Mouse (Mus musculus): ENCODE results near the gene Midn. TPM values are rescaled to one million over a fixed set of nuclear protein-coding genes. Genes with fewer than 3 reads are reported as not detected.

Gene Midn
- total and polyA plus RNA-seq, 3 experiments: 74.5 to 102 (median 96.2) TPM

GRCm38 (mm10) chr10:80146568-80147011 lies 1.5 kb upstream of the Midn start:
- peaks cover 6% of the 10 kb centered on the region for H3K79me2 ChIP-seq (replicated peaks; ENCODE audit: control insufficient read depth, insufficient read depth, low read length)
- H3K36me3 ChIP-seq (ENCODE audit: control insufficient read depth, insufficient read depth, low read length): no peaks in the 10 kb centered on the region
- no peaks in the 10 kb centered on the region for H3K27me3 ChIP-seq (ENCODE audit: control insufficient read depth, insufficient read depth, low read length)
- 33% methylated on average over 4 of the region's 4 CpGs for WGBS
- TF ChIP-seq CTCF (IDR thresholded peaks at IDR 0.05): no peak
- TF ChIP-seq EP300 (IDR thresholded peaks at IDR 0.05; ENCODE audit: insufficient read depth, low read depth, low read length): peak; percentile 100
- H3K4me1 ChIP-seq (ENCODE audit: control insufficient read depth, insufficient read depth, low read length): peaks cover 16% of the 10 kb centered on the region
- H3K4me3 ChIP-seq: no peak overlapping the region
- intact Hi-C loops (cut with DNase I): loop anchor here (2.0 kb wide), 1 partner anchor 78 kb away; no protein-coding TSS in a partner anchor
- peak overlapping the region; percentile 95 for H3K9ac ChIP-seq (ENCODE audit: low read depth, low read length)
- peak overlapping the region; percentile 93 for H3K27ac ChIP-seq
- DNase-seq: peak; percentile 69 to 79

GRCm38 (mm10) chr10:80147146-80147718 lies 840 bp upstream of the Midn start:
- H3K9ac ChIP-seq (ENCODE audit: low read depth, low read length): peak overlapping the region; percentile 95
- H3K27me3 ChIP-seq (ENCODE audit: control insufficient read depth, insufficient read depth, low read length): no peaks in the 10 kb centered on the region
- H3K36me3 ChIP-seq (ENCODE audit: control insufficient read depth, insufficient read depth, low read length): peaks cover 2% of the 10 kb centered on the region
- DNase-seq: peak; percentile 53 to 60
- TF ChIP-seq CTCF (IDR thresholded peaks at IDR 0.05): no peak
- no peak for TF ChIP-seq EP300 (IDR thresholded peaks at IDR 0.05; ENCODE audit: insufficient read depth, low read depth, low read length)
- no peak; the same call in 1 of the 2 replicates for TF ChIP-seq POLR2A (IDR thresholded peaks at IDR 0.05; ENCODE audit: insufficient read depth, low read depth, low read length)
- 29% methylated on average over 5 of the region's 5 CpGs for WGBS
- H3K79me2 ChIP-seq (replicated peaks; ENCODE audit: control insufficient read depth, insufficient read depth, low read length): peaks cover 6% of the 10 kb centered on the region
- H3K4me1 ChIP-seq (ENCODE audit: control insufficient read depth, insufficient read depth, low read length): peaks cover 18% of the 10 kb centered on the region
- H3K4me3 ChIP-seq: peak overlapping the region; percentile 66; the same call in 1 of the 2 replicates
- intact Hi-C loops (cut with DNase I): loop anchor here (2.0 kb wide), 1 partner anchor 78 kb away; no protein-coding TSS in a partner anchor
- peak overlapping the region; percentile 93 for H3K27ac ChIP-seq

GRCm38 (mm10) chr10:80148610-80149290 lies 678 bp downstream of the Midn start:
- Histone ChIP-seq H3K79me2 (replicated peaks; ENCODE audit: control insufficient read depth, insufficient read depth, low read length) (peaks cover 4% of the 10 kb centered on the region), H3K27ac (peak overlapping the region; percentile 93), H3K4me1 (ENCODE audit: control insufficient read depth, insufficient read depth, low read length) (peaks cover 22% of the 10 kb centered on the region), H3K4me3 (peak overlapping the region; percentile 66), H3K36me3 (ENCODE audit: control insufficient read depth, insufficient read depth, low read length) (peaks cover 12% of the 10 kb centered on the region), H3K27me3 (ENCODE audit: control insufficient read depth, insufficient read depth, low read length) (no peaks in the 10 kb centered on the region), H3K9ac (ENCODE audit: low read depth, low read length) (peak overlapping the region; percentile 95)
- DNase-seq: peak; percentile 96 to 97
- WGBS: 1% methylated on average over 57 of the region's 57 CpGs
- intact Hi-C loops (cut with DNase I): no loop called here
- peak; percentile 84 for TF ChIP-seq CTCF (IDR thresholded peaks at IDR 0.05)
- peak; percentile 43; the same call in 1 of the 2 replicates for TF ChIP-seq POLR2A (IDR thresholded peaks at IDR 0.05; ENCODE audit: insufficient read depth, low read depth, low read length)
- peak; percentile 65; the same call in 1 of the 2 replicates for TF ChIP-seq EP300 (IDR thresholded peaks at IDR 0.05; ENCODE audit: insufficient read depth, low read depth, low read length)

DNA sequence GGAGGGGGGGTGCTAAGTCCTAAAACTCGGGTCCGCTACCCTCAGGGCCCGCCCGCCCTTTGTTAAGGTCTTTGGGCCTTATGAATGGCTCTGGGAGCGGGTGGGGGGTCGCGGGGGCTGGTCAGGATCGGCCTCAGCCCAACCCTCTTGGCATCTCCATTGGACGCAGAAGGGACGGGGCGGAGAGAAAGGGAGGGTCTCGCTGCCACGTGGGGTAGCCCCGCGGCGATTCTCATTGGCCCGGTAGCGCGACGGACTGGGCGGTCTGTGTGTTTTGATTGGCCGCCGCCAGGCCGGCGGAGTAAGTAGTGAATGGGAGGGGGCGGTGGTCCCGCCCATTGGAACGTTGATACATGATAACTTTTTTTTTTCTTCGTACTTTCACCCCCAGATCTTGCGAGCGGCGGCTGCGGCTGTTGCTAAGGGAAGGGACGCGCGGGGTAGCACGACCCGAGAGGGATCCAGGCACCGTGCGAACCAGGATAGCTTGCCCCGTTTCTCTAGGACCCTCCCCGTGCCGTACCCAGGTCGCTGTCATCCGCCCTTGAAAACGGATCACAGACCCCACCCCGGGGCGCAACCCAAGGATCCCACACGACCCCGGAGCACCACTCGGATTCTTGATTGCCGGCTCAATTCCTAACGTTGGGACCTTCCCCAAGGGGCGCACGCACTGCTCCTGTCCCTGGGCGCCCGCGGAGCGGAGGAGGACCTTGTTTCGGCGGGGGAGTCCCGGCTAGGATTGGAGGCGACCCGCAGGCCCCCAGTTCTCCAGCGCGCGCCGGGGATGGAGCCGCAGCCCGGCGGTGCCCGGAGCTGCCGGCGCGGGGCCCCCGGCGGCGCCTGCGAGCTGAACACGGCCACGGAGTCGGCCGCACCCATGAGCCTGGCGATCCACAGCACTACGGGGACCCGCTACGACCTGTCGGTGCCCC lies 1.5 kb downstream of the Midn start:
- under 1% methylated on average over 87 of the region's 88 CpGs for WGBS
- H3K27me3 ChIP-seq (ENCODE audit: control insufficient read depth, insufficient read depth, low read length): no peaks in the 10 kb centered on the region
- no peak for TF ChIP-seq CTCF (IDR thresholded peaks at IDR 0.05)
- TF ChIP-seq POLR2A (IDR thresholded peaks at IDR 0.05; ENCODE audit: insufficient read depth, low read depth, low read length): peak; percentile 83
- peak; percentile 51 for TF ChIP-seq EP300 (IDR thresholded peaks at IDR 0.05; ENCODE audit: insufficient read depth, low read depth, low read length)
- H3K4me1 ChIP-seq (ENCODE audit: control insufficient read depth, insufficient read depth, low read length): peaks cover 22% of the 10 kb centered on the region
- peaks cover 4% of the 10 kb centered on the region for H3K79me2 ChIP-seq (replicated peaks; ENCODE audit: control insufficient read depth, insufficient read depth, low read length)
- peaks cover 15% of the 10 kb centered on the region for H3K36me3 ChIP-seq (ENCODE audit: control insufficient read depth, insufficient read depth, low read length)
- peak; percentile 94 to 98 for DNase-seq
- peak overlapping the region; percentile 93 for H3K27ac ChIP-seq
- intact Hi-C loops (cut with DNase I): loop anchor here (1.0 kb wide), 1 partner anchor 9 kb away; no protein-coding TSS in a partner anchor
- peak overlapping the region; percentile 95 for H3K9ac ChIP-seq (ENCODE audit: low read depth, low read length)
- H3K4me3 ChIP-seq: peak overlapping the region; percentile 66

Measured in heart, adult 2 months (tissue).